Mouse (Mus musculus) gastrocnemius, postnatal 10 days (tissue): ENCODE results near the gene Gm45711. TPM values are rescaled to one million over a fixed set of nuclear protein-coding genes. Genes with fewer than 3 reads are reported as not detected.
A peak's percentile ranks its signal among the peaks of the same experiment; 100 is the strongest.
"Not testable (repeated sequence)": the region's sequence is repeated elsewhere in the genome, so short reads cannot be mapped to it uniquely, and the experiment has no call there.

Experiments
- DNase-seq: peaks from one replicate; pipeline ENCODE4 v3.0.0; 2021; ENCODE audit warnings: mixed read lengths
- total RNA-seq, 2 experiments: library from RNA; stranded (reverse); gene quantifications; 2 replicates each; pipeline ENCODE4 v1.2.3; 2021

The Gm45711 gene
- total RNA-seq, 2 experiments from 2014 or later: not detected

DNA sequence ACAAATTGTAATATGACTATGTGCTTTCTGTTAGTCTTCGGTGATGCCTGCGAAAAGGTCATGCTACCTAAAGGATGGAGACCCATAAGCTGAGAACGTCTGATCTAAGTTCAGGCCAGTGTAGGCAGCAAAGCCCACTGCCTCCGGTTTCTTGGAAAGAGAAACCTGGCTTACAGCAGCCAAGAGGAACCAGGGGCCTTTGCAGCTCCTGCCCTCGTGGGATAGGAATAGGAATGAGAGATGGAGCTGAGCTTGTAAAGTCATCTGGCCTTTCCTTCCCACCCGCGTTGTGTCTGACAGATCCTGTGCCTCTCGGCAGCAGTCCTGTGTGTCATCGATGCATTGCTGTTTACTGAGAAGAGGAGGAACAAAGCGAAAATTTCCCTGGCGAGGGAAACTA, 11.4 kb upstream of the Gm45711 start, which contains the start of gene Gm11020:
Gene Gm11020, plus strand, starts transcription at position 301 of the 400 bp plus-strand sequence.
- not testable (repeated sequence) for DNase-seq

DNA sequence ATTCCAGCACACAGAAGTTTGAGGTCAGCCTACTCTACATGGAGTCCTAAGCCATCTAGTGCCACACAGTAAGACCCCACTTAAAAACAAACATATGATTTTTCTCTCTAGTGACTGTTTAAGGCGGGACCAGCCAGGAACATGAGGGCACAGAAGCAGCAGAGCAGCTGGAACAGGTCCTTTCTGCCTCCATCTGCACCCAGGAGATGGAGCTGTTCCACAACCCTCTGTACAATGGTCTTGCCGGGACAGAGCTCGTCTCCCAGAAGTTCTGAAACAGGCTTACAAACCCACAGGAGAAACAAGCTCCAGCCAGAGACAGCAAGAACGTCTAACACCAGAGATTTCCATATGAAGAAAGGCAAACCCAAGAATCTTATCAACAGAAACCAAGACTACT, 3.4 kb upstream of the Gm45711 start:
- DNase-seq: no peak

GRCm38 (mm10) chr8:104312023-104312422, 2.1 kb upstream of the Gm45711 start:
- not testable (repeated sequence) for DNase-seq

- DNase-seq: not testable (repeated sequence)
Observed at GRCm38 (mm10) chr8:104308341-104308740, 1.5 kb downstream of the Gm45711 start.

GRCm38 (mm10) chr8:104304962-104305361, 4.9 kb downstream of the Gm45711 start:
- DNase-seq: no peak

GRCm38 (mm10) chr8:104302536-104302935, 7.3 kb downstream of the Gm45711 start:
- DNase-seq: not testable (repeated sequence)

GRCm38 (mm10) chr8:104301577-104301976, 8.3 kb downstream of the Gm45711 start:
- not testable (repeated sequence) for DNase-seq

DNA sequence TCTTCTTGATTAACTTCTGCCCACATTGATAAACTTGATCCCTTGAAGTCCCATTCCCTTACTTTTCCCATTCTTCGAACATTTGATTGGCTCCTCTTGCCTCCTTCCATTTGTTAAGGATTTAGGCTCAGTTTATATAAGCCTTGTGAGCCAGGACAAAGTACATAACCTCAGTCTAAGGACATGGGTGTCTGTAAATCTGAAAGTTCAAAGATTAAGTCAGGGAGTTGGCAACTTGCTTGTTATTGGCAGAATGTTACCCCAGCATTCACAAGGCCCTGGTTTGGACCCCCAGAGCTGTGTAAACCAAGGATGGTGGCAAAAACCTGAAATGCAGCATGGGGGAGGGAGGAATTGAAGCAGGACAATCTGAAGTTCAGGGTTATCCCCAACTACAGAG, 15.5 kb downstream of the Gm45711 start:
- no peak for DNase-seq

DNA sequence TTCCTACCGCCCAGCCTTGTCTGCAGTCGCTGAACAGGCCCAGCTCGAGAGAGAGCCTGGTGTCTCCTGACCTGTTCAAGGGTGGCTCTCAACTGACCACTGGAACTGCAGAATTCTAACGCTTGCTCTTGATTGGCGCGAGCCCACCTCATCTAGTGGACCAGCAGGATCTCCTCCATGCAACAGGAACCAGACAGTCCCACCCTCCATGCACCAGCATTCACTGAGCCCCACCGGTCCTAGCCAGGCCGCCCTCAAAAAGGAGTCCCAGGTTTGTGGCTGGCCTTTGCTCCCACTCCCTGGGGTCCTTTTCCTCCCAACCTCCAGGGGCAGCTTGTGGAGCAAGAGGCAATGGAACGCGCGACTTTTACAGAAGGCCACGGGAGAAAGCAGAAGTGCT, 16.8 kb downstream of the Gm45711 start, which contains the start of gene Cmtm2a:
Gene Cmtm2a, minus strand, starts transcription at position 101 of the 400 bp plus-strand sequence.
- not testable (repeated sequence) for DNase-seq

DNA sequence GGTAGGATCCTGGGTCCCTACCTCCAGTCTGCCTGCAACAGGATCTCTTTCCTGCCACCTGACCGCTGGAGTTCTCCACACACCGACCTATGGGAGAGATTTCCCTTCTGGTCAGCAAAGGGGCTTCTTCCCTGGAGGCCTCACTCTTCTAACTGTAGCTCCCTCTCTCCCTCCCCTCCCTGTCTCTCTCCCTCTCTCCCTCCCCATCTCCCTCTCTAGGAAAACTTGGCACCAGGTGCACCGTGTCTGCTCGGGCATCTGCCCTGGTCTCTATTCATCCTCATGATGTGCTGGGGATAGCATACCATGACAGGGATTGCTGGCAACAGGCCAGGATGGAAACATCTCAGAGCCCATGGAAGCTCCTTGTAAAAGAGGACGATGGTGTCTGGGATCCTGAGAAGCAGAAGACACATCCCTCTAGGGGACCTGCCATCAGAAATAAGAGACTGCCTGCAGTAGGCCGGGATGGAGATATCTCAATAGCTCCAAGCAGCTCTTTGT, 40.9 kb downstream of the Gm45711 start:
- no peak for DNase-seq

DNA sequence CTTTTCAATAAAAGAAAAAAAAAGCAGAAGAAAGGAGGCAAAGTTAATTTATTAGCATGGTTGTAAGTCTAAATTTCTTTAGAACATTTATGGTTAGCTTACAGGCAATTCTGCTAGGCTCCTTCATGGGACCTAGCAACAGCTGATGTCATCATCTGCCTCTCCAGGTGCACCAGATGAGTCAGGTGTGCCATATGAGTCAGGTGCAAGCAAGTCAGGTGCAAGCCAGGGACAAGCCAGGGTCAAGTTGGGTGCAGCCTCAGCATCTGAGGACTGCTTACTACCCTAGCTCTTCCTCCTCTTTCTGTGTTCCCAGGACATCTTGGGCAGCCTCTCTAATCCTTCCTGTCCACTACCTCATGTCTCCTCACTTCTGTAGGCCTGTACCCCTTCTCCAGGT, 41.5 kb downstream of the Gm45711 start:
- DNase-seq: no peak

DNA sequence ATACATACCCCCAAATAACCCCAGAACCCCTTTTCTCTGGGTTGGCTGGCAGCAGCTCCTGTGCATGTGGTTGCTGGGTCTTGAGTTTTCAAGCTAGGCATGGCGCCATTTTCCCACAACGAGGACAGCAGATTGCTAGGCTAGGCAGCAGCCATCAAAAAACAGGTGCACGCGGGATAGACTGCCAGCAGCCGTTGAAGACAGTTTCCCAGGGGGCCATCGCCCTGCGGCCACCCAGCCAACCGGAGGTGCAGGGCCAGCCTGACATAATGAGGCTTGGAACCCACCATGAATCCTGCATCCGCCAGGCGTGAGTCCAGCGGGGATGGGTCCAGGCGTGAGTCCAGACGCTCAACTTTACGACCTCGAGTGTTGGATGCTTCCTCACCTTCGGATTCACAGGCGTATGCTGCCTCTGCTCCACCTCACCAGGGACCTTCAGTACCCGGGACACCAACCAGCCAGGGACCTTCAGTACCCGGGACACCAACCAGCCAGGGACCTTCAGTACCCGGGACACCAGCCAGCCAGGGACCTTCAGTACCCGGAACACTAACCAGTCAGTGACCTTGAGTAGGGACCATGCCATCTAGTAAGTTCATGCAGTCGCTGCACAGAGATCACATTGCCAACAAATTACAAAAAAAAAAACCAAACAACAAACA, 45.5 kb downstream of the Gm45711 start:
- not testable (repeated sequence) for DNase-seq

GRCm38 (mm10) chr8:104261802-104262201, 48.1 kb downstream of the Gm45711 start:
- DNase-seq: not testable (repeated sequence)

- no peak for DNase-seq
Observed at GRCm38 (mm10) chr8:104253016-104253415, 56.9 kb downstream of the Gm45711 start.

GRCm38 (mm10) chr8:104251461-104251860, 58.4 kb downstream of the Gm45711 start:
- DNase-seq: no peak

DNA sequence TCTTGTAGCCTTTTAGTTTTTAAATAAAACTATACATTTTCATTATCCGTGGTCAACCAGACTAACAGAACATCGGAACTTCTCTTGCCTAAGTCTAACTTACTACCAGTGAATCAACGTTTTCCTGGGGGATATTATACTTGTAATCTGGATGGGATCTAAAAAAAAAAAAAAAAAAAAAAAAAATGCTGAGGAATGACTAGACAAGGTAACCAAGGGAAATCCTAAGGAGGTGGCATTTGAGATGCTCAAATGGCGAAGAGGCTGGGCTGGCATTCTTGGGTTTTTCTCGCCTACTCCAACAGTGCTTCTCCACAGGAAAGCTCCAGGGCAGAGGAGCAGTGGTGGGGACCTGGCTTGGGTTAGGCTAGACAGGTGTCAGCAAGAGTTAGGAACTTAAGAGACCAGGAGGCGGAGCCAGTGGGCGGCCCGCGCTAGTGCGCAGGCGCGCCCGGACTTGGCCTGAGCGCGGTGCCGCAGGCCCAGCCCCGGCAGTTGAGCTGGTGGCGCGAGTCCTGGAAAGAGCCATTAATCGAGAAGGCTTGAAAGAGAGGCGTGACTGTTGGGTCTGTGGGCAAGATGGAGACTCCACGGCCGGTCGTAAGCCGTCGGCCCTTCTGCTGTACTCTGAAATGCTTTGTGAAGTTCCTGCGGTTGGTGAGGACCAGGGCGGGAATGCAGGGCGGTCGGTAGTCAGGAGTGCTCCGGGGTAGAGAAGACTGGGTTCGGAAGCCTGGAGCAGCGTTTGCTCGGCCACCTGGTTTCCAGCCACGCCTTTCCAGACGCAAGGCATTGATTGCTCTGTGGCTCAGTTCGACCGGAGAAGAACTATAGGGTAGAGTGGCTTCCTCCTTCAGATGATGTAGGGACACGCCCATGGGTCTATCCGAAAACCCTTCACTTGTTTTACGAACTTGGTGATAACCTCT, 59.2 kb downstream of the Gm45711 start, which contains the start of gene Cklf:
Gene Cklf, plus strand, starts transcription at position 423 of the 929 bp plus-strand sequence.
- DNase-seq: peak; percentile 87

DNA sequence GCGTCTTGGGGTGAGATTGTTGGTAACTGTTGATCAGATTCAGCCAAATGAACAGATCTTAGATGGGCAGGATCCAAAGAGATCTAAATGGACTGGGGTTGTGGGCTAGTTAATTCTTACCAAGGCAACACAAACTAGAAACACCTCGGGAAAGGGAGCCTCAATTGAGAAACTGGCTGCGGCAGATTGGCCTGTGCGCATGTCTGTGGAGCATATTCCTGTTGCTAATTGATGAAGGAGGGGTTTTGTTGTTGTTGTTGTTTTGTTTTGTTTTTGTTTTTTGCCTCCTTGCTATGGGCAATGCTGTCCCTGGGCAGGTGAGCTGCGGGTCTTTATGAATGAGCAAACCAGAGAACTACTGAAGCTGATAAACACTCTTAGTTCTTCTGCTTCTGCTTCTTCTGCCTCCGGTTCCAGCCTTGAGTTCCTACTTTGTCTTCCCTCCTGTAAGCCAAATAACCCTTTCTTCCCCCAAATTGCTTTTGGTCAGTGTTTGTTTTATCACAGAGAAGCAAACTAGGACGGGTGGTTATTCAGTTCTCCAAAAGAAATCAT, 60.4 kb downstream of the Gm45711 start:
- DNase-seq: no peak

- peak; percentile 80 for DNase-seq
Observed at GRCm38 (mm10) chr8:104248276-104248675, 61.6 kb downstream of the Gm45711 start, which contains the start of gene Tk2. Tk2 (minus strand) TSS chr8:104248558.

- no peak for DNase-seq
Observed at GRCm38 (mm10) chr8:104247908-104248275, 62.0 kb downstream of the Gm45711 start.

DNA sequence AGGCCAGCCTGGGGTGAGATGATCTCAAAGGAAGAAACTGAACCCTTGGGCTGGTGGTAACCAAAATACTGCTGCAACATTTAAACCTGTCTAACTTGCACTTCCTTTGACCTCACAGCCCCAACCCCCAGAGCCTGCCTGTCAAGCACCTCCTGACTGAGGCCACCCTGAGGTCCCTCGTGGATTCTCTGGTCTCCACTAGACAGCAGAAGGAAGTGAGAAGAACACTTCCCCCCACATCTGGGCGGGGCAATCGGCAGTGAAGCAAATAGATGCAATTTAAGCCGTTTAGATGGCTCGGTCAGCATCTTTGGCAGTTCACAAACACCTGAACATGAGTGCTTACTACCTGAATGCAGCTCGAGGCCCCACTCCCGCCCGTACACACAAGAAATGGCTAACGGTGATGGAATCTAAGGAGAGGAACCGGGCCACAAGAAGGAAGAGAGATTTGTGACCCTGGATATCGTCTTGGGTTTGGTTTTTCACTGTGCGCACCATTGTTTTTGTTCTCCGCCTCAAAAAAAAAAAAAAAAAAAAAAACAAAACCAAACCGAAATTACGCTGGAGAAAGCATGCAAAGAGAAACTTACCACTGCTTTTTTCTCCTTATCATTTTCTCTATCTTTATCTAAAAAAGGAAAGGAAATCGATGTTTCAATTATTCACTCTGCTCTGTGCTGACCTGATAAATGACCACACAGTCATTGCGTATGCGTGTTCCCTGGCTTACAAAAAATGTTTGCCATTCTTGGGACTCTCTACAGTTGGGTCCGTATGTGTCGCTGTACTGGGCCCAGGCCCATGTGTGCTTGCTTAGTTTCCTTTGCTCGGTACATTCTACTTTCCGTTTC, 62.6 kb downstream of the Gm45711 start:
- no peak for DNase-seq

GRCm38 (mm10) chr8:104246621-104247020, 63.3 kb downstream of the Gm45711 start:
- no peak for DNase-seq
